Mouse (Mus musculus): ENCODE data around the gene Vps39.

- TF ChIP-seq POLR2A (IDR thresholded peaks at IDR 0.05; ENCODE audit: borderline replicate concordance, low read depth, low read length) (no peak), CTCF (IDR thresholded peaks at IDR 0.05; ENCODE audit: low read depth, low read length) (no peak)
Measured at GRCm38 (mm10) chr2:120337886-120338285, 15.1 kb downstream of the Vps39 start.
